Mouse (Mus musculus) ES-E14 (cell line): ENCODE results near the gene Flywch2. TPM values are rescaled to one million over a fixed set of nuclear protein-coding genes. Genes with fewer than 3 reads are reported as not detected.

ENCODE experiments used
- DNase-seq: peaks from one replicate; pipeline ENCODE4 v3.0.0-alpha.2; 2013; ENCODE audit warnings: low read depth, low spot score
- H3K27ac ChIP-seq: 2 replicates; pipeline ENCODE4 v1.5.1; 2012; ENCODE audit warnings: low read depth, mild to moderate bottlenecking, low read length, moderate library complexity, mixed read lengths; ENCODE audit not compliant: poor library complexity, insufficient read depth, severe bottlenecking
- H3K36me3 ChIP-seq: 2 replicates; pipeline ENCODE4 v1.6.1; 2012; ENCODE audit warnings: mild to moderate bottlenecking, low read length, moderate library complexity, mixed read lengths; ENCODE audit not compliant: control insufficient read depth, poor library complexity, insufficient read depth, severe bottlenecking
- H3K4me1 ChIP-seq, 2 experiments: fragments of 150-350 bp in 1 of 2; sonication (generic) in 1 of 2; 2 replicates each; pipeline ENCODE4 v1.6.1; 2012; ENCODE audit warnings: low read length in 2 of 2, mild to moderate bottlenecking in 1 of 2, mixed read lengths in 1 of 2; ENCODE audit not compliant: control insufficient read depth in 2 of 2, insufficient read depth in 2 of 2, poor library complexity in 1 of 2
- H3K4me3 ChIP-seq, 2 experiments: fragments of 150-350 bp in 1 of 2; sonication (generic) in 1 of 2; 2 replicates each; pipeline ENCODE4 v1.5.1; 2012; ENCODE audit warnings: low read length in 2 of 2, low read depth in 1 of 2, mild to moderate bottlenecking in 1 of 2, mixed read lengths in 1 of 2; ENCODE audit not compliant: insufficient read depth in 1 of 2, poor library complexity in 1 of 2, severe bottlenecking in 1 of 2
- H3K9ac ChIP-seq: 2 replicates; pipeline ENCODE4 v1.6.1; 2012; ENCODE audit warnings: low read depth, mild to moderate bottlenecking, low read length, mixed read lengths; ENCODE audit not compliant: poor library complexity, insufficient read depth, severe bottlenecking
- H3K9me3 ChIP-seq: fragments of 150-350 bp; sonication (generic); 2 replicates; pipeline ENCODE4 v1.6.1; 2012; ENCODE audit warnings: low read depth, mild to moderate bottlenecking, low read length; ENCODE audit not compliant: control insufficient read depth, insufficient read depth
- CHD2 ChIP-seq: IDR thresholded peaks from 2 replicates; pipeline ENCODE4 v1.6.1; 2014; ENCODE audit warnings: mild to moderate bottlenecking, low read depth, low read length, inconsistent platforms
- HCFC1 ChIP-seq: IDR thresholded peaks from 2 replicates; pipeline ENCODE4 v1.6.1; 2012; ENCODE audit warnings: low read length, inconsistent platforms, borderline replicate concordance; ENCODE audit not compliant: insufficient read depth
- MAFK ChIP-seq: IDR thresholded peaks from 2 replicates; pipeline ENCODE4 v1.6.1; 2014; ENCODE audit warnings: mild to moderate bottlenecking, low read depth, low read length, inconsistent platforms; ENCODE audit not compliant: insufficient read depth
- ZC3H11A ChIP-seq: IDR thresholded peaks from 2 replicates; pipeline ENCODE4 v1.6.1; 2012; ENCODE audit warnings: low read depth, mild to moderate bottlenecking, inconsistent platforms, low read length, borderline replicate concordance
- ZNF384 ChIP-seq: IDR thresholded peaks from 2 replicates; pipeline ENCODE4 v1.6.1; 2012; ENCODE audit warnings: low read depth, low read length, inconsistent platforms
- in situ Hi-C, 2 experiments: fragments of 600-800 bp; cut with MboI; formaldehyde crosslinking; loops; one replicate each; pipeline ENCODE4 v1.15.1; 2025; ENCODE audit warnings: low sequenced_read_pairs in 2 of 2, inconsistent platforms in 1 of 2; ENCODE audit not compliant: unreplicated experiment in 2 of 2
- total RNA-seq: library from RNA; depleted of rRNA; stranded (reverse); fragments of 300-350 nt; gene quantifications from 2 replicates; pipeline ENCODE4 v1.2.3, GENCODE M21; 2012

The Flywch2 gene
- total RNA-seq, 1 experiment: 8.0 TPM

DNA sequence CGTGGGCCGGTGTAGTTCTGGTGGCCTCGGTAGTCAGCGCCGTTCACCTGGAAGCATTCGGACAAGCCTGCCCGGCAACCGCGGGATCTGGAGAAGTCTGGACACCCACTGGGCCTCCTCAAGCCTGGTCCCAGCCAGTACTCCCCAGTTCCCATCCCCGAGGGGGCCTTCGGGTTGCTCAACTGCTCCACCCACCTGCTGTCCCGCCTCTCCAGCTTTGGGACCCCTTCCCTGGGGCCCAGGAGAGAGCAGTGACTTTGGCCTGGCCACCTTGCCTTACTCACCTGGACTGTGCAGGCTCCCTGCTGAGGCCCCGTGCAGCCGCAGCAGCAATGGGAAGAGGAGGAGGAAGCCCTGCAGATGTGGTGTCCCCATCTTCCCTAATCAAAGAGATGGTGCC is 41.2 kb downstream of the Flywch2 start:
- no peak for DNase-seq
- no peaks in the 10 kb centered on the region for H3K36me3 ChIP-seq
- in situ Hi-C loops: no loop called here
- H3K9me3 ChIP-seq: no peaks in the 10 kb centered on the region
- H3K9ac ChIP-seq: no peak overlapping the region
- TF ChIP-seq MAFK: no peak
- TF ChIP-seq CHD2: no peak
- no peak for TF ChIP-seq ZC3H11A
- no peak for TF ChIP-seq HCFC1
- no peak for TF ChIP-seq ZNF384
- H3K4me1 ChIP-seq: peaks cover 0 to 23% of the 10 kb centered on the region in 2 experiments; a peak in 1 of 4 replicates
- peak overlapping the region; percentile 45 to 64; a peak in 3 of 4 replicates for H3K4me3 ChIP-seq
- no peak overlapping the region for H3K27ac ChIP-seq

DNA sequence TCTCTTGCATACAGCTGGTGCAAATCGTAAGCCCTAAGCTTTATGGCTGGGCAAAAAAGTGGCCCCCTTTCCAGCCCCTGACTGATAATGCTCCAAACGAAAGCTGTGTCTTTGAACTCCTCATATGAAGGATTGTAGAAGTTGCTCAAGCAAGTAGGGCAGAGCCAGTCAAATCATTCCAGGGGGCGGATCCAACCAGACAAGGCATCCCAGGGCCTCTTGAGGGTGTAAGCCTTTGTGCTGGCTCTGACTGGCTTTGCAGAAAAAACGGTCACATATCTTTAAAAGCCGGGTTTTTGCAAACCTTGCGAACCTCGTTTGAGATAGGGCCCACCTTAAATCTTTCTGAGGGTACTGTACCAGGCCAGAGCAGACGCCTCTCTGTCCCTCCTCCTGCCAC is 41.8 kb downstream of the Flywch2 start:
- peaks cover 0 to 20% of the 10 kb centered on the region in 2 experiments; a peak in 1 of 4 replicates for H3K4me1 ChIP-seq
- H3K9ac ChIP-seq: no peak overlapping the region
- in situ Hi-C loops: no loop called here
- no peak for DNase-seq
- TF ChIP-seq HCFC1: no peak
- TF ChIP-seq MAFK: no peak
- TF ChIP-seq ZNF384: no peak
- no peak for TF ChIP-seq CHD2
- TF ChIP-seq ZC3H11A: no peak
- no peak overlapping the region for H3K4me3 ChIP-seq
- no peak overlapping the region for H3K27ac ChIP-seq
- no peaks in the 10 kb centered on the region for H3K9me3 ChIP-seq
- H3K36me3 ChIP-seq: no peaks in the 10 kb centered on the region

DNA sequence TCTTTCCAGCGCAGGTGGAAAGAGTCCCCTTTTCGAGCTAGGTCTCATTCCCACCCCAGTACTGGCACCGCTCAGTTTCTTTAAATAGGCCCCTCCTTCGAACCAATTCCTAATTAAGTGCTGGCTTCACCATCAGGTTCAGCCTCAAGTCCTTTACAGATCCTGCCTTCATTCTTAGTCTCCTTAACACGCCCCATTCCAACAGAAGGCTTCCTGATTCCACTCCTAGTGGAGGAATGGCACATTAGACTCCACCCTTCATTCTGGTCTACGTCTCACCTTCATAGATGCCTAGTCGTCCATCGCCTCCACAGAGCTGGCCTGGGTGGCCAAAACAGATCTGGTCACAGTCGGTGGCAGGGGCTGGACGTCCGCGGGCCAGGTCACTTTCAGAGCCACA is 42.9 kb downstream of the Flywch2 start:
- Histone ChIP-seq H3K27ac (no peak overlapping the region), H3K9me3 (no peaks in the 10 kb centered on the region), H3K9ac (no peak overlapping the region), H3K4me3 (no peak overlapping the region), H3K4me1 (peaks cover 0 to 20% of the 10 kb centered on the region in 2 experiments; a peak in 1 of 4 replicates), H3K36me3 (no peaks in the 10 kb centered on the region)
- in situ Hi-C loops: no loop called here
- no peak for DNase-seq
- TF ChIP-seq MAFK: no peak
- TF ChIP-seq HCFC1: no peak
- TF ChIP-seq CHD2: no peak
- TF ChIP-seq ZNF384: no peak
- no peak for TF ChIP-seq ZC3H11A

DNA sequence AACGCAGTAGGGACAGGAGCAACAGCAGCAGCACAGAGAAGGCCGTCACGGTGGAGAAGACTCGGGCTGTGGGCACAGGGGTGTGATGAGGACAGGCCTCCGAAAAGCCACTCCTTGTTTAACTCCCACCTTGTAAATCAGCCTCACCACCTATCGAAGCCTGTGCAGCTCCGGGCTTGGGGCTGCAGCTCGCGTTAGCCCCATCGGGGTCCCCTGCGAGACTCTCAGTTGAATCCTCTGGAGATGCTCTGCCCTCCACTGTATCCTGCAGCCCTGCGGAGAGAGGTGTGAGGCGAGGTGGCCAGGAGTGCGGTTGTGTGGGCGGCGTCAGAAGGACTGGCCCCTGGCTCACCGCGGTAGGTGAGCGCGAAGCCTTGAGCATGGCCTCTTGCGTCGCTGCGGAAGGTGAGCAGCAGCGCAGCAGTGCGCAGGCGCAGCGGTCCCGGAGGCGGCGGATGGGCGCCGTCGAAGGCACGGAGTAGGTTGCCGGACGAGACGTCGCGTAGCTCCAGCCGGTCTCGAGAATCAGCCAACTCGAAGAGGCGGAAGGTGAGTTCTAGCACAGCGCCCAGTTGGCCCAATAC is 43.6 kb downstream of the Flywch2 start:
- in situ Hi-C loops: no loop called here
- no peak for DNase-seq
- Histone ChIP-seq H3K4me3 (peak overlapping the region; percentile 24 to 28; a peak in 3 of 4 replicates), H3K9me3 (no peaks in the 10 kb centered on the region), H3K4me1 (peaks cover 0 to 22% of the 10 kb centered on the region in 2 experiments; a peak in 1 of 4 replicates), H3K9ac (no peak overlapping the region), H3K27ac (no peak overlapping the region), H3K36me3 (no peaks in the 10 kb centered on the region)
- TF ChIP-seq HCFC1: no peak
- no peak for TF ChIP-seq ZNF384
- no peak for TF ChIP-seq CHD2
- TF ChIP-seq MAFK: no peak
- no peak for TF ChIP-seq ZC3H11A
